Mouse (Mus musculus) embryonic facial prominence, embryonic 11.5 days (tissue): ENCODE measurements at regions not wholly inside any gene's neighbourhood (a gene's known extent, or its start where the extent isn't known, plus 50 kb on each side); places are given as distances from the start of the nearest gene placed in this dataset.

Source experiments
- ATAC-seq: fragments of 200-750 bp; cut with Nextera tagmentation; replicated peaks from 2 replicates; pipeline ENCODE4 v1.8.0; 2017; ENCODE audit warnings: low read depth; ENCODE audit not compliant: insufficient number of reproducible peaks, low FRiP score, low TSS enrichment
- DNase-seq: peaks from one replicate; pipeline ENCODE4 v3.0.0-alpha.2; 2015; ENCODE audit warnings: low spot score
- H3K27ac ChIP-seq: fragments of 300-500 bp; sonication (generic); replicated peaks from 2 replicates; pipeline ENCODE4 v1.5.1; 2014; ENCODE audit warnings: mild to moderate bottlenecking, low read depth, low read length, control low read depth
- H3K27me3 ChIP-seq: fragments of 300-500 bp; sonication (generic); 2 replicates; pipeline ENCODE4 v1.6.1; 2014; ENCODE audit warnings: mild to moderate bottlenecking, low read length, moderate library complexity, mixed read lengths; ENCODE audit not compliant: control insufficient read depth, insufficient read depth
- H3K36me3 ChIP-seq: fragments of 300-500 bp; sonication (generic); replicated peaks from 2 replicates; pipeline ENCODE4 v1.6.1; 2014; ENCODE audit warnings: low read depth, mild to moderate bottlenecking, low read length, moderate library complexity, mixed read lengths; ENCODE audit not compliant: control insufficient read depth, insufficient read depth
- H3K4me1 ChIP-seq: fragments of 300-500 bp; sonication (generic); 2 replicates; pipeline ENCODE4 v1.6.1; 2014; ENCODE audit warnings: low read length, mixed read lengths; ENCODE audit not compliant: control insufficient read depth, insufficient read depth
- H3K4me2 ChIP-seq: fragments of 300-500 bp; sonication (generic); 2 replicates; pipeline ENCODE4 v1.6.1; 2014; ENCODE audit warnings: low read depth, mild to moderate bottlenecking, control low read depth, low read length, moderate library complexity
- H3K4me3 ChIP-seq: fragments of 300-500 bp; sonication (generic); 2 replicates; pipeline ENCODE4 v1.5.1; 2014; ENCODE audit warnings: low read depth, low read length, control low read depth
- H3K9ac ChIP-seq: fragments of 300-500 bp; sonication (generic); replicated peaks from 2 replicates; pipeline ENCODE4 v1.6.1; 2014; ENCODE audit warnings: mild to moderate bottlenecking, control low read depth, low read length
- H3K9me3 ChIP-seq: fragments of 300-500 bp; sonication (generic); replicated peaks from 2 replicates; pipeline ENCODE4 v1.6.1; 2016; ENCODE audit warnings: mild to moderate bottlenecking, low read length, inconsistent platforms, mixed read lengths; ENCODE audit not compliant: control insufficient read depth
- WGBS: fragments of 180-500 bp; shearing (Covaris S2); extraction: QIAGEN DNeasy Blood & Tissue Kit; methylation state at CpG from one replicate; pipeline ENCODE4 v1.1.7; 2014; 5-methylcytosine and 5-hydroxymethylcytosine counted together

- DNase-seq (no peak), ATAC-seq (no peak)
- no peaks in the 10 kb centered on the region for H3K36me3 ChIP-seq
- no peak overlapping the region for H3K27ac ChIP-seq
- H3K4me2 ChIP-seq = no peak overlapping the region
- H3K9ac ChIP-seq = no peak overlapping the region
- H3K9me3 ChIP-seq = no peaks in the 10 kb centered on the region
- 80% methylated on average over 3 of the region's 3 CpGs for WGBS
- no peaks in the 10 kb centered on the region for H3K4me1 ChIP-seq
- H3K4me3 ChIP-seq = no peak overlapping the region
- no peaks in the 10 kb centered on the region for H3K27me3 ChIP-seq
These were observed 65.7 kb upstream of the Tfec start for GRCm38 (mm10) chr6:16963958-16964357.

GRCm38 (mm10) chr6:16958102-16958501 lies 59.9 kb upstream of the Tfec start:
- DNase-seq (no peak), ATAC-seq (no peak)
- H3K36me3 ChIP-seq = no peaks in the 10 kb centered on the region
- no peaks in the 10 kb centered on the region for H3K9me3 ChIP-seq
- no peaks in the 10 kb centered on the region for H3K27me3 ChIP-seq
- no peak overlapping the region for H3K27ac ChIP-seq
- H3K4me3 ChIP-seq = no peak overlapping the region
- 86% methylated on average over 3 of the region's 3 CpGs for WGBS
- H3K4me1 ChIP-seq = no peaks in the 10 kb centered on the region
- no peak overlapping the region for H3K4me2 ChIP-seq
- no peak overlapping the region for H3K9ac ChIP-seq

GRCm38 (mm10) chr6:16956771-16957435 lies 58.7 kb upstream of the Tfec start:
- ATAC-seq = peak; percentile 59
- Histone ChIP-seq H3K9me3 (no peaks in the 10 kb centered on the region), H3K27me3 (no peaks in the 10 kb centered on the region), H3K36me3 (no peaks in the 10 kb centered on the region), H3K4me2 (no peak overlapping the region), H3K9ac (no peak overlapping the region), H3K4me3 (no peak overlapping the region), H3K27ac (no peak overlapping the region), H3K4me1 (no peaks in the 10 kb centered on the region)
- DNase-seq = no peak
- WGBS = 56% methylated on average over 6 of the region's 6 CpGs
